Mouse (Mus musculus) T-helper 1 cell (primary cell): ENCODE measurements around the gene Olfr535.
"Not testable (repeated sequence)": the region's sequence is repeated elsewhere in the genome, so short reads cannot be mapped to it uniquely, and the experiment has no call there.

Source experiments
- in situ Hi-C: fragments of 300-600 bp; cut with MboI, MseI; formaldehyde crosslinking; loops from one replicate; pipeline ENCODE4 v1.15.1; 2025; ENCODE audit warnings: high pct_unique_total_duplicates

The Olfr535 gene

DNA sequence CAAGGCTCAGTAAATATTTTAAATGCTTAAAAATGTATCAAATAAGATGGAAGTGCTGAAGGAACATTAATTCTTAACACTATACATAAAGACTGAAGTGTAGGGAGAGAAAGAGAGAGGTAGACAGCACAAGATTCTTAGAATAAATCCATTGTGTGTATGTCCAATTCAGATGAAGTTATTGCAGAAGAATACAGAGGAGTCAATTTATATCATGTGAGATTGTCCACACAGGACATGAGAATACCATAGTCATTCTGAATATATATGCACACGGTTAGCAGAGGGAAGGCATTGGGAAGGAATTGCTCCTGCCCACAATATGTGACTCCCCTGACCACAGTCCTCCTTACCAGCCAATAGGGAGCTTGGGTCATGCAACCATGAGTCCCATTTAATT, at the start of gene Olfr535:
TSS of gene Olfr535 (plus strand) at position 301 of the 400 bp plus-strand sequence.
- in situ Hi-C loops = loop anchor here (10.0 kb wide), 1 partner anchor 1719 kb away; no protein-coding TSS in a partner anchor

DNA sequence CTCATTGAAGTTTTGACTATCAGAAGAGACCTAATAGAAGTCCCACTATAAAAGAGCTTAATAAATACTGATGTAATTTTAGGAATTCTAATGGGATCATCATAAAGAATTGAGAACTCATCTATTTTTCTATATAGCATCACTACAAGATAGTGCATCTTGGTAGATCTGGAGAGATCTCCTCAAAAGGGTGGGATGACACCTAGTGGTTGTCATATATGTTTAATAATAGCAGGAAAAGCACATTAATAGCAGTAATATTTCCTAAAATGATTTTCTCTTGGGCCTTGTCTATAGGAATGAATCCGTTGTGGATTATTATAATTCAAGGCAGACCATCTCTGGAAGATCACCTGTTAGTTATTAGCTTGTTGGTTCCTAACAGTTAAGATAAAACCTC, 40.9 kb upstream of the Olfr535 start:
- in situ Hi-C loops = no loop called here

DNA sequence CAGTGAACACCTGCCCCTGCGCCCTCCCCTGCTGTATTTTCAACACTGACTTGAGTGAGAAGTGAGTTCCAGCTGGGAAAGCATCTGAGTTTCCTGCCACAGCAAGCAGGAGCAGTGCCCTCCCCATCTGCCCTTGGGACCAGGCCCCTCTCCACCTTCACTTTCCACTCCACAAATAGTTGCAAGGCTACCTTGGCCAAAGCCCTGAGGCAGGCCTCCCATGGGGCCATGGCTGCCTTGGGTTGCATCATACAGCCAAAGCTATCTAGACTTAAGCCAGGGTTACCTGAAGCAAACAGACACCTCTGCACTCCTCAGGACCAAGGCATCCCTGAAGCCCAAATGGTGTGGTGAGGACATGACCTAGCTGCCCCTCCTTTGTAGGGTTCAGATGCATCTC, 20.9 kb upstream of the Olfr535 start, which contains the start of gene Olfr533:
TSS of gene Olfr533 (plus strand) at position 301 of the 400 bp plus-strand sequence.
- in situ Hi-C loops = not testable (repeated sequence)

DNA sequence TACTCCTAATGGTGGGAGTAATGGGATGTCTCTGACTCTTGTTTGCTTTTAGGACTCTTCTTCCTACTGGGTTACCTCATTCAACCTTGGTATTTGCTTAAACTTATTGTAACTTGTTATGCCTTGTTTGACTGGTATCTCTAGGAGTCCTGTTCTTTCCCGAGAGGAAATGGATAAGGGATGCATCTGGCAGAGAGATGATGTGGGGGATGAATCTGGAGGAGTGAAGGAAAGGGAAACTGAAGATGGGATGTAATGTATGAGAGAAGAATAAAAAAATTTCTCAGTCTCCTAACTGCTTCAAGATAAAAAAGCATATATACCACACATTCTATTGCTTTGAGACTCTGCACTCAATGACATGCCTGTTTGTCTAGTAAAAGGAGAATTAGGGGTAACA, 6.1 kb upstream of the Olfr535 start:
- in situ Hi-C loops = no loop called here

DNA sequence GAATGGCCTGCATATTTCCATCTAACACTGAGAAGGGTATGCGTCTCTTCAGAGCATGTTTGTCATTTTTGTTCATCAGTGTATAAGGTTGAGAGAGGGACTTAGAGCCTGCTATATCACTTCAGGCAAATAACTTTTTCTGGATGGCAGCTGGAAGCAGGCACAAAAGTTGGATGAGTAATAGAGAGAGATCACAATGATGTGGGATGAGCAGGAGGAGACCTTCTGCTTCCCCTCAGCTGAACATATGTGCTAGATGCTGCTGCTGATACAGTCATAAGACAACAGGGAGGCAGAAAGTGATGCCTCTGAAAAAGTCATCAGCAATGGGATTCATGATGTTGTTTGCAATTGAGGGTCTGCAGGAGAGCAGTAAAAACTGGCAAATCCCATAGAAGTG, 5.3 kb upstream of the Olfr535 start:
- in situ Hi-C loops = no loop called here

DNA sequence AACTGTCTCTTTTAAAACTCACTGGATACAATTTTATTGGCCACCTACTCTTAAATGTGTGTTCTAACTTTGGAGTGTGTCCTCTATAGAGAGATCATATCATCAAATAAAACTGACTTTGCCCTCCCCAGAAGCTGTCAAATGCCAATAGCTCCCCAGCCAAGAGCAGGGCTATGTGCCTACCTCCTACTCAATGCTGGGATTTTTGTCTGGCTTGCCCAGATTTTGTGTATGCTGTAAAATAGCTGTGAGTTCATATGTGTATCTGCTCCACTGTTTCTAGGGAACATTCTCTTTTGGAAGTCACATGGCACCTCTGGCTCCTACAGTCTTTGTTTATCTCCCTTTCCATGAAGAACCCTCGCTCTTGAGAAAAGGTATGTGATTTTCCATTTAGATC, 5.0 kb downstream of the Olfr535 start:
- in situ Hi-C loops = loop anchor here (10.0 kb wide), 1 partner anchor 1724 kb away; no protein-coding TSS in a partner anchor

DNA sequence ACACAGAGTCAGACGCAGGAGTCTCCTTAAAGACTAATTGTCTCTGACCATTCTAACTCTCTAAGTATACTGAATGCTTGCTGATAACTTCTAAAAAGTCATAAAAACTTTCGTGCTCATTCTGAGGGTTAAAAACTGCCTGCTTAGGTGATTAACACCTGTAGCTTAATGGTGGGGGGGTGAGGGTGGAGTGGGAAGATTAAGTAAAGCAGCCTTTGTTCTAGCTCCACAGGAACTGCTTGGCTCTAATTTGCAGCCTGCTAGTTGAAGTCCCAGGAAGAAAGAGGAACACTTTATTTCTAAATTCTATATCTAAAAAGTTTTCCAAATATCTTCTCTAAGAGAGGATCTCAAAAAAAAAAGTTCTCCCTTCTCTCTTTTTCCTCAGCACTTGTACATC, 10.2 kb downstream of the Olfr535 start:
- in situ Hi-C loops = no loop called here

DNA sequence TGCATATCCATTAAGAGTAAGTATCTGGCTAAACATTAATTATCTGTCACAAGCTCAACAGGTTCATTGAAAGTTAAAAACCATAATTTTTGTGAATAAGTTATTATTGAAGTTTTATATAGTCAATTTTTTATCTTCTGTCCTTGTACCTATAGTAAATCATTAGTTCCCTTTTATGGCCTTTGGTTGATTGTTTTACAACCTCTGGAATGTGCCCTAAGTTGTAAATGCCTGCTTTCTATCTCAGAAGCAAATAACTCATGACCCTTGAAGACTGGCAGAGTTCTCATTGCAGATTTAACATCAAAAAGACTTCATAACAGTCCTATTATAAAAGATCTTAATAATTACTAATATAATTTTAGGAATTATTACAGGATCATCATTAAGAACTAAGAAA, 10.7 kb downstream of the Olfr535 start:
- in situ Hi-C loops = no loop called here

DNA sequence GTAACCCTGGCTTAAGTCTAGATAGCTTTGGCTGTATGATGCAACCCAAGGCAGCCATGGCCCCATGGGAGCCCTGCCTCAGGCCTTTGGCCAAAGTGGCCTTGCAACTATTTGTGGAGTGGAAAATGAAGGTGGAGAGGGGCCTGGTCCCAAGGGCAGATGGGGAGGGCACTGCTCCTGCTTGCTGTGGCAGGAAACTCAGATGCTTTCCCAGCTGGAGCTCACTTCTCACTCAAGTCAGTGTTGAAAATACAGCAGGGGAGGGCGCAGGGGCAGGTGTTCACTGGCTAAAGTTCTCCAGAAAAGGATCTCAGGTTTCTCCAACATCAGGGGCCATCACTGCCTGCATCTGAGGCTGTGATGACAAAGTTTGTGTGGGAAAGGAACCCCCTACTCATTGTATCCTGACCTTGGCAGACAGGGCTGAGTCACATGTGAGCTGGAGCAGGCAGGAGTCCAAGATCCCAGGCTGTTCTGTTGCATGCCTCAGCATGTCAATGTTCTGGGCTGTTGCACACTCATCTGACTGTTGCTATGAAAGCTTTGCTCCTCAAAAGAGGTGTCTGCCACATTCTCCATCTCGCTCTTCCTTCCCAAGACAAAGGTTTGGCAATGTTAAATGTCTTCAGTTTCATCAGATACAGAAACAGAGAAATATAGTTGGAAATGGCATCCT, 23.5 kb downstream of the Olfr535 start, which contains the start of gene Olfr536:
TSS of gene Olfr536 (minus strand) at position 51 of the 676 bp plus-strand sequence.
- in situ Hi-C loops = not testable (repeated sequence)

DNA sequence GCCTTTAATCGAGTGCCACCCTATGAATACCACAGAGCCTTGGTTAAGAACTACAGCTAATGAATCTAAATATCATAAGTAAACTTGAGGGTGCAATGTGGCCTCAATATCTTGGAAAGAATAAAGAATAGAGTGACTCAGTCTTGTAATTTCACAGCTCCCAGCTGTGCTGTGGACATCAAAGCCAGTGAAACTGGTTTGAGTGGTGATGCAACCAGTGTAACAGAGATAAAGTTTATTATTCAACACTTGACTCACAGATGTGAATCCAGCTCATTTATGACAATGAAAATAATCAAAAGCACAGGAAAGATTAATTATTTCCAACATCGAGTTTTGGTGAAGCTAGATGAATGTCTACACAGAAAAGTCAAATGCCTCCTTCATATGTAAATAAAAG, 55.7 kb downstream of the Olfr535 start:
- in situ Hi-C loops = no loop called here
